Mouse (Mus musculus) gastrocnemius, adult 18-20 months (tissue): ENCODE data around the gene Car15. TPM values are rescaled to one million over a fixed set of nuclear protein-coding genes. Genes with fewer than 3 reads are reported as not detected.

Experiments
- DNase-seq: peaks from one replicate; pipeline ENCODE4 v3.0.0; 2021; ENCODE audit warnings: low spot score
- total RNA-seq, 2 experiments: library from RNA; stranded (reverse); gene quantifications; 2 replicates each; pipeline ENCODE4 v1.2.3; 2021

Car15 gene
- total RNA-seq, 2 experiments from 2014 or later, result 0.87 to 1.2 TPM

DNA sequence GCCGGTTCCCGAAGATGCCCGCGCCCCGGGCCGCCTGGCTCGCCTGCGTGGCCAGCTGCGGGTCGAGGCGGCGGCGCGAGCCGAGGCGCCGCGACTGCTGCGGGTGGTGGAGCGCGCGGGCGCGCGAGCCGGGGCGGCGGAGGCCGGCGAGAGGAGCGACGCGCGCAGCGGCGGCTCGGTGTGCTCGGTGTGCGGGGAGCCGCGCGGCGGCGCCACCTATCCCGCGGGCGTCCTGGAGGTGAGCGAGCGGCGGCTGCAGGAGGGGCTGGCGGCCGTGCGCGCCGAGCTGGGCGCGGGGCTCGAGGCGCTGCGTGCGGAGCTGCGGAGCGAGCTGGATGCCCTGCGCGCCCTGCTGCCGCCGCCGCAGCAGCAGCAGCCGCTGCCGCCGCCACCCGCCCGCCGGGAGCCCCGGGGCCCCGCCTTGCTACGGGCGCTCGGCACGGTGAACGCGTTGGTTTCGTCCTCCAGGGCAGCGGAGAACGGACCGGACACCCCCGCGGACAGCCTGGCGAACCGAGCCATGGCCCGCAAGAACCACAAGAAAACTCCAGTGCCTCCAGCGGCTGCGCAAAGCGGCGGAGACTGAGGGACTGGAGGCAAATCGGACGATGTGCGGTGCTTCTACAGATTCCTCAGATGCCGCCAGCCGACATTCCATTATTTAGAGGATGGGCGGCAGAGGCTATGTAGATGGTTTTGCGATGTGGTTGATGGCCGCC lies 4.3 kb downstream of the Car15 start:
- DNase-seq, result no peak

DNA sequence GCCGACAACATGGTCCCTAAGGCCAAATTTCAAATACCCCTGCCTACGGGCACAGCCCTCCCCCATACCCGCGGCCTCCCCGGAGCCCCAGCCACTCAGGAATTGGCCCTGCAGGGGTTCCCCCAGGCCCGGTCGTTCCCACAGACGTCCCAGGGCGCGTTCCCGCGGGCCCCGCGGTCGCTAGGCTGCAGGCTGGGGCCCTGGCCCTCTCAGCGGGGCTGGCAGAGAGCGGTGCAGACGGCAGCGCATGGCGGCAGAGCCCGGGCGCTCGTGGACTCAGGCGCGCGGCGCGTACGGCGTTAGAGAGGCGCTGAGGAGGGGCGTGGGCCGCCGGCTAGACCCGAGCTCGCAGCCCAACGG lies 4.9 kb downstream of the Car15 start:
- DNase-seq, result no peak

DNA sequence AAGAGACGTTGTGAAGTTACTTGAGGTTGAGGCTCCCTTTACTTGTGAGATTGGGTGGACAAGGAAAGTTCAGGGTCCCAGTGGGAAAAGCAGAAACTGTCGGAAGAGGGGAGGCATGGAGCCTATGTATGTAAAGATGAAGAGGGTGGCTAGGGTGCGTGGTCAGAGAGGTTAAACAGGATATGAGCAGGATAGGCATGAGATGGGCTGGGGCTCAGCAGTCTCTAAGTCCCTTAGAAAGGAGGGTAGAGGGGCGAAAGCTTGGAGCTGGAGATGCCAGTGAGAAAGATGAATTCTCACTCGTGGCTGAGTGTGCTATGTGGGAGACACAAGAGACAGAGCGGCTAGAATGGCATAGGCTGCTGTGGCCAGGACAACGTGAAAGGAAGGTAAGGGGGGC lies 5.3 kb downstream of the Car15 start, which contains the start of gene B830017H08Rik:
Gene B830017H08Rik (plus strand): TSS at position 301 of the 400 bp plus-strand sequence.
- DNase-seq, result no peak

DNA sequence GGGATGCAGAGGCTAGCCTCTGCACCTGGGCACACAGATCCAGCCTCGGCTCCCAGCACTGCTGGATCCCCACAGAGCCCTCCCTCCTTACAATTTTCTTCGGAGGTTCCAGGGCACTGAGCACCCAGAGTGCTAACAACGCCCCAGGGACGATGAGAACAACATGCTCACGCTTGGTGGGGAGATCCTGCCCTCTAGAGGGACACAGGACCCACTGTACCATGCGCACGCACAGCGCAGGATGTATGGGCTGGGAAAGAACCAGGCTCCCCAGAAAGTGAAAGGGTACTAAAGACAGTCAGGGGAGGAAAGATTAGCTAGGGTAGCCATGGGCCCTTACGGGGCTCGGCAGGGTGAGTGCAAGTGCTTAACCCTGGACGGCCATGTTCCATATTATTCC lies 6.4 kb downstream of the Car15 start:
- DNase-seq, result no peak

DNA sequence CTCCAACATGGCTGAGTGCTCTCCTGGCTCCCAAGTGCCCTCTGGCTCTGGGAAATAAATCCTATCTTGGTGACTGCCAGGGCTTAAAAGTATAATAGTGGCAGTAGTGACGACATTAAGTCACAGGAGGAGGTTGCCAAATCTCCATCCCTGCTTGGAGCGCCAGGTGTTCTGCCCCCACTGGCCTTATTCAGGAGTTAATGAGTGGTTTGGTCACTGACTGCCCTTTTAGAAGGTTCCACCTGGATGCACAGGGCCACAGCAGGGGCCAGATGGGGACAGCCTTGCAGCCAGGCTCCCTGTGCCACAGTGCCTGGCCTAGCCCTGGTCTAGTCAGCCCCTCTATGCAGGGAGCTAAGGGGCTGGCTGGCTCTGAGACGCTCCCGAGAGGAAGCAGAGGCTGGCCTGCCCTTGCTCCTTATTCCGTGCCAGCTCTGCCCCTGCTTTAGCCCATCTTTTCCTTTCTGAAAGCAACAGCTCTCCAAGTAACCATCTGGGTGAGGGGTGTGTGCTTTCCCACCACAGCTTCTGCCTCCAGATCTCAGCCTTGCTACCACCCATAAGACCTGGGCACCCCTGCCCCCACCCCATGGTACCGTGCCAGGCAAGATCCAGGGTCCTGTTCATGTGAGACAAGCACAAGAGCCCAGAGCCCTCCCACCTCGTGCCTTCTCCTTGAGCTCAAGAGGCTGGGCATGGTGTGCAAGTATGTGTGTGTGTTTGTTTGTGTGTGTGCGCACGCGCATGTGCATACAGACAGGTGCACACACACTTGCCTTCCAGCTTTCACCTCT lies 7.6 kb downstream of the Car15 start:
- no peak for DNase-seq

DNA sequence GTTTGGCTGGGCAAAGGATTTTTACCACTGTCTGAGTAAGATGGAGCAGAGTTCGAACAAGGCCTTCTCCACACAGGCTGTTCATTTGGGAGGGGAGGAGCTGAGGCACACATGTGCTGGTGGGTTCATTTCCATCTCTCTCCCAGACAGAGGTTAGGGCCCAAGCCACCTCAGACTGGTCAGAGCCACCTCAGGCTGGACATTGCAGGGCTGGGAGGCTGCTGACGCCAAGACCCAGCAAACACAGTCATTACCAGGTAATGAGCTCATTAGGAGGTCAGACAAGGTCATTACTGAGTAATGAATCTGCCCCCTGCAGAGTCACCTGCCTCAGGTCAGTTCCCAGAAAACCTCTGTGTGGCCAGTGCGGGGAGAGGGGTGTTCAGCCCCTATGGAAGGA lies 9.3 kb downstream of the Car15 start:
- no peak for DNase-seq

DNA sequence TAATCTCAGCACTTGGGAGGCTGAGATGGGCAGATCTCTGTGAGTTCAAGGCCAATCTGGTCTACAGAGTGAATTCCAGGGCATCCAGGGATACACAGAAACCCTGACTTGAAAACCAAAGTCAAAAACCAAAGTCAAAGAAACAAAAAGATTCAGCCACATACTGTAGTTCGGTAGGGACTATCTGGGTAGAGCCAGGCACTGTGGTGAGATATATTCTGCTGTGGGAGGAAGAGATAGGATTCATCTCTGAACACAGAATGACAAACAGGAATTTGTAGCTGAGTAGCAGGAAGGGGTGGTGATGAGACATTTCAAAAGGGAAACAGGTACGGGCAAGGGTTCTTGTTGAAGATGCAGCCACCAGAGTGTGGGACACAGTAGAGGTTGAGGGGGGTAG lies 9.9 kb downstream of the Car15 start:
- no peak for DNase-seq

DNA sequence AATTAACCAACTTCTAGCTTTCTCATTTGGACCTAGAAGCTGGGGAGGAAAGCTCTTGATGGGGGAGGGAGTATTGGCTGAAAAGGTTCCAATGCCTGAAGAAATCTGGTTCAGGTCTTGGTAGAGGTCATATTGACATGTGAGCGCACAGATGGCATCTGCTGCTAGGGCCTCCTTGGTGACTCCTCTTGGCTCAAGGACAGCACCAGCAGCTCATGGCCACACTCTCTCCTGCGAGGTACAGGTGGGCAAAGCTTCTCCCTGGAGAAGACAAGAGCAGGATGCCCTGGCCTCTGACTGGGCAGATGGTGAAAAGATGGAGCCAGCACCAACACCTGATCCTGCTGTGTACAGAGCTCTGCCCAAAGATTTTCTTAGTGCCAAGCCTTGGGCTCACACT lies 11.7 kb downstream of the Car15 start:
- DNase-seq, result no peak

DNA sequence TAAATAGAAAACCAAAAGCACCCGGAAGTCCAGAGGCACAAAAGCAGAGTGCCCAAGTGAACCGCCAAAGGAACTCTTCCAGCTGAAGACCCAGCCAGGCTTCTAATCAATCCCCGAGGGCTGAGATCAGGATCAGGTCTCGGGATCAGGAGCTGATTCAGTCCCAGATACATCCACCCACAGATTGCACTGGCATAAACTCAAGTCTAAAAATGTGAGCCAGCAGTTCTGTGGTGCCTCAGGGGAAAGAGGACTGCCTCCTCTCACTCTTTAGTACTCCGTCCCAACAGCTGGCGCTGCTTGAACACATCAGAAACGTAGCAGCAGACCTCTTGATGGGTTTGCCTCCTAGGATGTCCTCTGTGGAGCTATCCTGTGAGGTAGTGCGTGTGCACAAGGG lies 21.6 kb downstream of the Car15 start:
- no peak for DNase-seq

DNA sequence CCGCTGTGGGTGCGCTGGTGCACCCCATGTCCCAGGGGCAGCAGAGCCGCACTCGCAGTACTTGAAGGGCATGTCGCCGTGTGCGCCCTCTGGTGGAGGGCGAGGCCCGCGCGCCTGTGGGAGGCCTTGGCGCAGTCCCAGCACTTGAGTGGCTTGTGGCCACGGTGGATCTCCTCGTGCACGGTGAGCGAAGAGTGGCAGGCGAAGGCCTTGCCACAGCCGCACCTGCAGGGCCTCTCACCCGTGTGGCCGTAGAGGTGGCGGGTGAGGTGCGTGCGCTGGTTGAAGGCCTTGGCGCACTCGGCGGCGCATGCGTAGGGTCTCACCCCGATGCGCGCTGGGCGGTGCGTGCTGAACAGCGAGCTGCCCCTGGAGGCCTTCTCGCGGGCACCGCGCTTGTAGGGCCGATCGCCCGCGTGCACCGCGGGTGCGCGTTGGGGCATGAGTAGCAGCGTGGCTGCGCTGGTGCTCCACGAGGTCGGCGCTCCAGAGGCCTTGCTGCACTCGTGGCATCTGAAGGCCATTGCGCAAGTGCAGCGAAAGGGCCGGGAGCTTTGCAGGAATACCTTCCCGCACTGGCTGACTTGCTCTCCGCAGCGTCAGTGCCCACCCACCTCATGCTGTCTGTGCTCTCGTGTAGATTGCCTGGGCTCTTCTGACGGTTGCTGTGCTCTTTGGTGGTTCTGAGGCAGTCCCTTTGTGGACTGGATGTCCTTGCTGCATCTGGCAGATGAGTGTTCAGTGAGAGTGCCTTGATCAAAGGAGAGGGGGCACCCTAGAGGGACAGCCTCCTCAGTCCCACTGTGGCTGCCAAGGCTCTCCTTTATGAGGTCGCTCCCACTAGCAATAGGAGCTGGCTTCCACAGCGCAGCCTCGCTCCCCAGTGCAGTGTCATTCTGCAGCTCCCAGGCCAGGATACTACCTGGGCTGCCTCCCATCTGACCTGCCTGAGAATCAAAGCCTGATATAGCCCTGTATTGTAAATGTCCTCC lies 22.5 kb downstream of the Car15 start:
- DNase-seq, result peak; percentile 58

DNA sequence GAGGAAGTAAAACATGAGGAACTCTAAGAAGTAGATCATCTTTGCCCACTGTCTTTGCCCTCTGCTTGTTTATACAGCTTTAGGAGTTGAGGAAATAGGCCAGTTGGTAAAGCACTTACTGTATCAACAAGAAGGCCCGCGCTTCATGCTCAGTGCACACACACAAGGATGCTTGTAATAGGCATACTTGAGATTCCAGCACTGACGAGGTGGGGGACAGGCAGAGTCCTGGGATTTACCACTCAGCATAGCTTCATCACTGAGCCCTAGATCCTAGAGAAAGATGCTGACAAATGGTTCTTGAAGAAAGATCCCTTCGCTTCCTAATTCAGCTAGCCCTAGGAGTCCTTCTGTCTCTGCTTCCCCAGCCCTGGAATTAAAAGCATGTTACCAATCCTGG lies 25.0 kb downstream of the Car15 start:
- DNase-seq, result no peak

DNA sequence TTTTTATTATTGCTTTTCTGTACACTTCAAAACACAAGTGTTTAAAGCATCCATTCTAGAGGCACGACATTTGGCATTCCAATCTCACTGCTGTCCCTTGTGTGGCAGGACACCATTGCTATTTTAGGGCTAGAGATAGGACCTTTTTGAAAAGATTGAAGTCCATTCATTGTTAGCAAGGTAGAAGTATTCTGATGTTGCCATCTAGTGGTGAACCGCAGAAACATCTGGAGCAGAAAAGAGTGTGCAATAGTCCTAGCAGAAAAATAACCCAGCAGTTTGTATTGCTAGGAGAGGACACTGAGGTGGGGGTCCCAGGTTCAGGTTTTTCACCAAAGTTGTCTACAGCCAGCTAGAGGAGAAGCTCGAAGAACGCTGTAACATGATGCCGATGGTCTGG lies 26.0 kb downstream of the Car15 start:
- peak; percentile 57 for DNase-seq

DNA sequence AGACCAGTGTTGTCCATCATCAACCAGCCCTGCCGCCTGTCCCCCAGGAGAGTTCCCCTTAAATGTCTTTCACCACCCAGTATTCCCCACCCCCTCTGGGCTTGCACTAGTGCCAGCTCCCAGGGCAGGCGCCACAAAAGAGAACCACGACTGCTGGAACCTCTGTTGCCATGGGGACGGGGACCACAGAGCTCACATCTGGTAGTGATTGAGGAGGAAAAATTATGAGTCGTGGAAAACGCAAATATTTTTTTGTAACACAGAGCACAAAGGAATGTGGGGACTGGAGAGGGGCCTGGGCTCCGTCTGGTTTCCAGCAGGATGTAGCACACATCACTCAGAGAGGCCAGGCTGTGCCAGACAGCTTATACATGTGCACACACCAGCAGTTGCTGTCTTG lies 28.5 kb downstream of the Car15 start:
- peak; percentile 72 for DNase-seq

DNA sequence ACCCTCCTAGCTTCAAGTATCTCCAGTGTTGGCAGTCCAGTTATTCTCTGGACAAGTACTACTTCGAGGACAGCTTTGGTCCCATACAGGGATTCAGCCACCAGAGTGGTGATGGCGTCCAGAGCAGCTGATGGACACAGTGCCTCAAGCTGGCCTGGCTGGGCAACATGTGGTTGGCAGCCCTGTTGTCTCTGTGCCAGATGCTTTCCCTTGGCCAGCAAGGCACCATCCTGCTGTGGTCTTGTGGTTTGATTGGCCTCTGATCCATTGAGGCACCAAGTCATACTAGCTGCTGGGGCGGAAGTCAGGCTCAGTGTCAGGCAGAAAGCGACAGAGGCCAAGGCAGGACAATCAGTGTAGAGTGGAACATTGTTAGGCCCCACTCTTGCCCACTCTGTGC lies 29.0 kb downstream of the Car15 start:
- no peak for DNase-seq

DNA sequence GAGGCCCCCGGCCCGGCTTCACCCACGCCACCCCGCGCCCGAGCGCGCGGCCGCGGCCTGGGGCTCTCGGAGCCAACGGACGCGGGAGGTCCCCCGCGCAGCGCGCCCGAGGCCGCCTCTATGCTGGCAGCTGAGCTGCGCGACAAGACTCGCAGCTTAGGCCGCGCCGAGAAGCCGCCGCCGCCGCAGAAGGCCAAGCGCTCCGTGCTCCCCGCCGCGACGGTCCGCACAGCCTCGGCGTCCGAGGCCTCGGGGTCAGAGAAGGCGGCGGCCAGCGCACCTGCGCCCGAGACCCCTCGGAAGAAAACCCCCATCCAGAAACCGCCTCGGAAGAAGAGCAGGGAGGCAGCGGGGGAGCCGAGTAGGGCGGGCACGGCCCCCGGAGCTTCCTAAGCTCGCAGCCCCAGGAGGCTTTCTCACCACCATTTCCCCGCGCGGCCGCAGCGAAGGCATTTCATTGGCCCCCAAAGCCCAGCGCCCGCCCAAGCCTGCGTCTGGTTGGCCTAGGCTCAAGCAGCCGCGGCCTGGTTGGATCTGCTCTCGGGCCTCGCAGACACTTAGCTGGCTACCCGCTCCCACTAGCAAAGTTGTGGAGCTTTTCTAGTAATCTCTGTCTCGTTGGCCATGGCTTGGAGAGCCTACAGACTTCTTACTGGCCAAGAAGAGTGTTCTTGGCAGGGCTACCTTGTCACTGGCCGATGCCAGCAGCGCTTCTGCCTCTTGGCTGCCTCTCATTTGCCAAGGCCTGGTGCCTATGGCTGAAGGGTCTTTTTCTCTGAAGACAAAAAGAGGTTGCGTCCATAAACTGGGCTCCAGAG lies 30.8 kb downstream of the Car15 start:
- DNase-seq, result peak; percentile 89

DNA sequence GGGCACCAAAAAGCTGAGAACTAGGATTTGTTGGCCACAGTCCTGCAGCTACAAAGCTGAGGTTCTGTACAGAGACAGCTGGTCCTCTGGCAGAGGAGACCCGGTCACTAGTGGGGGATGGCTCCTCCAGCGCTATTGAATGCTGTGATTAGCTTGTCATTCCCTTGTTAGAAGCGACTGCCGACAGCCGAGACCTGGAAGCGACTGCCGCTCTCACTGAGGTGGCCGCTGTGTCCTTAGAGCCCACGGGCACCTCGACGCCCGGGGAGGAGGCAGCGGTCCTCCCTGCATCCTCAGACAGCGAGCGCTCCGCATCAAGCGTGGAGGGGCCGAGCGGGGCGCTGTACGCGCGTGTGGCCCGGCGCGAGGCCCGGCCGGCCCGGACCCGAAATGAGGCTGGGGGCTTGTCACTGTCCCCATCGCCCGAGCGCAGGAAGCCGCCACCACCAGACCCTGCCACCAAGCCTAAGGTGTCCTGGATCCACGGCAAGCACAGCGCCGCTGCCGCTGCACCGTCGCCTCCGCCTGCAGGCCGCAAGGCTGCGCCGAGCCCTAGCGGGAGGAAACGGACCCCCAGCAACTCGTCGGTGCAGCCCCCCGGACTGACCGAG lies 31.5 kb downstream of the Car15 start:
- no peak for DNase-seq

DNA sequence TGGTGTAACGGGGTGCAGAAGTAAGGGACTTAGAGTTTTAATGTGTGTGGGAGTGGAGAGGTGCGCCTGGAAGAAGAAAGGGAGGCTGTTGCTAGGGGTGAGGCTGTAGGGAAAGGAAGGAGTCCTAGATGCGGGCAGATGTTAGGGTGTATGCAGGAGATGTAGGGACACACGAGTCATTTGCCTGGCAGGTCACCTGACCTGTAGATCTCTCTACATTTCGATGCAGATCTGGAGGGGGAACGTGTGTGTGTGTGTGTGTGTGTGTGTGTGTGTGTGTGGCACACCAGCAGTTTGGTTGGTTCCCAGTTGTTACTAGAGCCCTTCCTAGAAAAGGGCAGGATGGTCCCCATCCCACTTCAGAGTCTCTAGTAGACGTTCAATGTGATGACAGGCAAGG lies 33.2 kb downstream of the Car15 start:
- DNase-seq, result no peak

DNA sequence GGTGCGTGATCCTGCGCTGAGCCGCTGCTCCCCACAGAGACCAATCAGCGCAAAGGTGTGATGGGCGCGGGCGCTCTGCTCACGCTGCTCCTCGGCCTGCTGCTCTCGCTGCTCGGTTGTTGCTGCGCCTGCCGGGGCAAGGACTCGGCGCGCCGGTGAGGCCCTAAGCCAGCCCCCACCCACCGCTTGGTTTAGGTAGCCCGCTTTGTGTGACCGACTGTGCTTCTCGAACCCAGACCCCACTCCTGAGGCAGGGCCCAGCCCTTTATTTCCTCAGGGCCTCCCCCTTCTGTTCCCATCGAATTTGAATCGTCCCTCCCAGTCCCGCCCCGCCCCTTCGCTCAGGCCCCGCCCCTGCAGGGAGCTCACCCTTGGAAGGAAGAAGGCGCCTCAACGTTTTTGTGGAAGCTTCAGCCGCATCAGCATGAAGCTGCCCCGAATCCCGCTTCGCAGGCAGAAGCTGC lies 33.7 kb downstream of the Car15 start:
- DNase-seq, result no peak

DNA sequence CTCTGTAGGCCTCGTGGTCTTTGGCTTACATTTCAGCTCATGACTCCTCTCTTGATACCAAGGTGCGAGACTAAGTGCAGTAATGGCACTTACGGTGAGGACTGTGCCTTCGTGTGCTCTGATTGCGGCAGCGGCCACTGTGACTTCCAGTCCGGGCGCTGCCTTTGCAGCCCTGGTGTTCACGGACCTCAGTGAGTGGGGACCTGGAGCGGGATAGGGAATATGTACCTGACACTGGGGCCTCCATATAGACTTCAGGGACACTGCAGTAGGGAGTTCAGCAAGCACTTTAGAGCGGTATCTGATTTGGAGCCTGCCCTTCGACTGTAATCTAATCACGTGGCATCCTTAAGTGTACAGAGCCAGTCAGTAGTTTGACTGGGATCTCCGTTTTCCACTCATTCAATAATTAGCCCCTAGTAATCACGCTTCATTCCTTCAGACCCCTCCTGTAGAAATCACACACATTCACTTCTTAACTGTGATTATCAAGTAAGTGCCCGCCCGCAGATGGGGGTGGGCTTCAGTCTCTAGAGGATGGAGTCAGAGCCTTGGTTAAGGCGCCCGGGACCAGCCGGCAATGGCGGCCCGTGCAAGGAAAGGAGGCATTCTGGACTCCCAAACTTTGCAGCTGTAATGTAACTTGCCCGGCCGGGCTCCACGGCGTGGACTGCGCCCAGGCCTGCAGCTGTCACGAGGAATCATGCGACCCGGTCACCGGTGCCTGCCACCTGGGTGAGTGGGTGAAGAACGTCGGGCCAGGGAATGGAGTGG lies 34.3 kb downstream of the Car15 start:
- DNase-seq, result no peak
